Mouse (Mus musculus): ENCODE measurements around the gene Rnf41. TPM values are rescaled to one million over a fixed set of nuclear protein-coding genes. Genes with fewer than 3 reads are reported as not detected.

Gene Rnf41
- polyA plus RNA-seq, 1 experiment, result 37.4 TPM

DNA sequence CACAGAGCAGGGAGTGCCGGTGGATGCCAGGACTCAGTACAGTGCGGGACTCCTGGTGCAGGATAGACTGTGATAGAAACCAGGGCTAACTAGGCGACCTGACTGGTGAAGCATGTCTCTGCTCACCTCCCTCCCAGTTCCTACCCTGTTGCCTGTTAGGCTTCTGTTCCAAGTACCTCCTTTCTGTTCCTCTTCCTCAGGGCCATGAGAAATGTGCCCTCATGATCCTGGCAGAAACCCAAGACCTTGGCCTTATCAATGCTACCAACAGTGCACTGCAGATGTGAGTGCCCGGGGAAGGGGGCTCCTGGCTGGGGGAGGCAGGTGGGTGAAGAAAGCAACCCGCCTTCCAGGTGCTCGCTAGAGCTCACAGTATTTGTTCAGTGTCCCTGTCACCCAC is 21.9 kb upstream of the Rnf41 start:
- Histone ChIP-seq H3K9ac (ENCODE audit: low read depth, poor library complexity, severe bottlenecking) (no peak overlapping the region), H3K36me3 (ENCODE audit: control insufficient read depth, insufficient read depth, low read length, poor library complexity, severe bottlenecking) (peaks cover 52% of the 10 kb centered on the region), H3K9me3 (replicated peaks; ENCODE audit: control insufficient read depth, insufficient read depth, low read length, poor library complexity, severe bottlenecking) (no peaks in the 10 kb centered on the region), H3K4me3 (ENCODE audit: low read depth, low read length) (no peak overlapping the region), H3K27me3 (ENCODE audit: control insufficient read depth, insufficient read depth, low read length, poor library complexity, severe bottlenecking) (no peaks in the 10 kb centered on the region), H3K27ac (ENCODE audit: insufficient read depth, low read length) (no peak overlapping the region), H3K4me1 (ENCODE audit: control insufficient read depth, insufficient read depth, low read length) (no peaks in the 10 kb centered on the region)
- no peak for TF ChIP-seq POLR2A (IDR thresholded peaks at IDR 0.05; ENCODE audit: insufficient read depth, low read length)

GRCm38 (mm10) chr10:128390366-128390765 is 21.1 kb upstream of the Rnf41 start:
- no peak overlapping the region for H3K4me3 ChIP-seq (ENCODE audit: low read depth, low read length)
- TF ChIP-seq EP300 (IDR thresholded peaks at IDR 0.05; ENCODE audit: insufficient read depth, low read depth, low read length) (no peak), POLR2A (IDR thresholded peaks at IDR 0.05; ENCODE audit: insufficient read depth, low read length) (no peak), CTCF (IDR thresholded peaks at IDR 0.05; ENCODE audit: low read depth, low read length) (no peak)
- H3K36me3 ChIP-seq (ENCODE audit: control insufficient read depth, insufficient read depth, low read length, poor library complexity, severe bottlenecking), result peaks cover 48% of the 10 kb centered on the region
- H3K9me3 ChIP-seq (replicated peaks; ENCODE audit: control insufficient read depth, insufficient read depth, low read length, poor library complexity, severe bottlenecking), result no peaks in the 10 kb centered on the region
- no peak overlapping the region for H3K27ac ChIP-seq (ENCODE audit: insufficient read depth, low read length)
- no peaks in the 10 kb centered on the region for H3K27me3 ChIP-seq (ENCODE audit: control insufficient read depth, insufficient read depth, low read length, poor library complexity, severe bottlenecking)
- no peak overlapping the region for H3K9ac ChIP-seq (ENCODE audit: low read depth, poor library complexity, severe bottlenecking)
- no peaks in the 10 kb centered on the region for H3K4me1 ChIP-seq (ENCODE audit: control insufficient read depth, insufficient read depth, low read length)

- no peak for TF ChIP-seq EP300 (IDR thresholded peaks at IDR 0.05; ENCODE audit: insufficient read depth, low read depth, low read length)
- TF ChIP-seq POLR2A (IDR thresholded peaks at IDR 0.05; ENCODE audit: insufficient read depth, low read length), result no peak
- TF ChIP-seq CTCF (IDR thresholded peaks at IDR 0.05; ENCODE audit: low read depth, low read length), result no peak
- H3K27me3 ChIP-seq (ENCODE audit: control insufficient read depth, insufficient read depth, low read length, poor library complexity, severe bottlenecking), result no peaks in the 10 kb centered on the region
- H3K36me3 ChIP-seq (ENCODE audit: control insufficient read depth, insufficient read depth, low read length, poor library complexity, severe bottlenecking), result peaks cover 42% of the 10 kb centered on the region
- H3K9me3 ChIP-seq (replicated peaks; ENCODE audit: control insufficient read depth, insufficient read depth, low read length, poor library complexity, severe bottlenecking), result no peaks in the 10 kb centered on the region
- H3K4me1 ChIP-seq (ENCODE audit: control insufficient read depth, insufficient read depth, low read length), result no peaks in the 10 kb centered on the region
- H3K4me3 ChIP-seq (ENCODE audit: low read depth, low read length), result no peak overlapping the region
- H3K9ac ChIP-seq (ENCODE audit: low read depth, poor library complexity, severe bottlenecking), result no peak overlapping the region
- no peak overlapping the region for H3K27ac ChIP-seq (ENCODE audit: insufficient read depth, low read length)
Measured at GRCm38 (mm10) chr10:128391850-128392249, 19.6 kb upstream of the Rnf41 start.

DNA sequence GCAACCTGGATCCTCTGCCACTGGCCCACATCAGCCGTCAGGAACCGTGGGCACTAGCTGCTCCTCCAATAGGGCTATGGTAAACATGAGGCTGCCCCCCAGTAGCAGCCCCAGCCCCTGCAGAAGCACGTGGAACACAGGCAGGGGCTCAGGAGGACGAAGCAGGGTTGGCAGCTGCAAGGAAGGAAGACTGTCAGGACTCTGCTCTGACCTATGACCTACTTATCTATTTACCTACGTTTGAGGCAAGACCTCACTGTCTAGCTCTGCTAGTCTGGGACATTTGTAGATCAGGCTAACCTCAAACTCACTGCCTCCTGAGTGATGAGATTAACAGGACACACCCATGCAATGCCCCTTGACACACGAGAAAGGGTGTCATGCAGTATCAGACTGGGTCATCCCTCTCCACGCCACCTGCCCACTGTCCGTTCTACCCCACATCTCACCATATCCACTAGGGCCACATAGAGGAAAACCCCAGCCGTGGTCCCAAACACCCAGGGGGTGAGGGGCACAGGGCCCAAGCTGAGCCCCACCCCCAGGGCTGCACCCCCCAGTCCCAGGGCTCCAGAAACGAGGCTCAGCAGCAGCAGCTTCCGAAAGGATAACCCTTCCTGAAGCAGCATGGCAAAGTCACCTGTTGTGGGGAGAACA is 15.3 kb upstream of the Rnf41 start:
- Histone ChIP-seq H3K9me3 (replicated peaks; ENCODE audit: control insufficient read depth, insufficient read depth, low read length, poor library complexity, severe bottlenecking) (no peaks in the 10 kb centered on the region), H3K27me3 (ENCODE audit: control insufficient read depth, insufficient read depth, low read length, poor library complexity, severe bottlenecking) (no peaks in the 10 kb centered on the region), H3K36me3 (ENCODE audit: control insufficient read depth, insufficient read depth, low read length, poor library complexity, severe bottlenecking) (peaks cover 5% of the 10 kb centered on the region), H3K4me3 (ENCODE audit: low read depth, low read length) (no peak overlapping the region), H3K27ac (ENCODE audit: insufficient read depth, low read length) (no peak overlapping the region), H3K4me1 (ENCODE audit: control insufficient read depth, insufficient read depth, low read length) (no peaks in the 10 kb centered on the region), H3K9ac (ENCODE audit: low read depth, poor library complexity, severe bottlenecking) (no peak overlapping the region)
- TF ChIP-seq CTCF (IDR thresholded peaks at IDR 0.05; ENCODE audit: low read depth, low read length) (no peak), POLR2A (IDR thresholded peaks at IDR 0.05; ENCODE audit: insufficient read depth, low read length) (no peak), EP300 (IDR thresholded peaks at IDR 0.05; ENCODE audit: insufficient read depth, low read depth, low read length) (no peak)

- 0 out of 2 replicates have a peak, but pooled peaks cover 3% of the 10 kb centered on the region for H3K36me3 ChIP-seq (ENCODE audit: control insufficient read depth, insufficient read depth, low read length, poor library complexity, severe bottlenecking)
- no peak overlapping the region for H3K27ac ChIP-seq (ENCODE audit: insufficient read depth, low read length)
- no peak overlapping the region for H3K9ac ChIP-seq (ENCODE audit: low read depth, poor library complexity, severe bottlenecking)
- H3K27me3 ChIP-seq (ENCODE audit: control insufficient read depth, insufficient read depth, low read length, poor library complexity, severe bottlenecking), result no peaks in the 10 kb centered on the region
- H3K4me1 ChIP-seq (ENCODE audit: control insufficient read depth, insufficient read depth, low read length), result no peaks in the 10 kb centered on the region
- H3K9me3 ChIP-seq (replicated peaks; ENCODE audit: control insufficient read depth, insufficient read depth, low read length, poor library complexity, severe bottlenecking), result no peaks in the 10 kb centered on the region
- no peak overlapping the region for H3K4me3 ChIP-seq (ENCODE audit: low read depth, low read length)
- no peak for TF ChIP-seq POLR2A (IDR thresholded peaks at IDR 0.05; ENCODE audit: insufficient read depth, low read length)
- no peak for TF ChIP-seq EP300 (IDR thresholded peaks at IDR 0.05; ENCODE audit: insufficient read depth, low read depth, low read length)
- TF ChIP-seq CTCF (IDR thresholded peaks at IDR 0.05; ENCODE audit: low read depth, low read length), result no peak
Measured at GRCm38 (mm10) chr10:128396716-128397264, 14.7 kb upstream of the Rnf41 start.

DNA sequence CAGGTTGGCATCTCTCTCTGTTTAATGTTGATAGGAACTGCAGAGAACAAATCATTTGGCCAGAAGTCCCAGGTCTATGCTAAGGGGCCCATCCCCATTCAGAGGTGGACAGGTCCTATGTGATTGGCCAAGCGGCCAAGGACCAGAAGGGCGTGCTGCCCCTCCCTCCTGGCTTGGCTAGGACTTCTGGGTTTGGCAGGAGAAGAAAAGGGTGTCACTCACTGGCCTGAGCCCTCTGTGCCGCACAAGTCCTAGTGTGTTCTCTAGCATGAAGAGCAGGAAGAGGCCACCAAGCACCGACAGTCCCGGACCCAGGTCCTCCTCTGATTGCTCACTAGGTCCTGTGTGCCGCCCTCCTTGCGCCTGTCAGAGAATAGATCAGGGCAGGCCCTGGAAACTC is 14.0 kb upstream of the Rnf41 start:
- Histone ChIP-seq H3K27ac (ENCODE audit: insufficient read depth, low read length) (no peak overlapping the region), H3K4me1 (ENCODE audit: control insufficient read depth, insufficient read depth, low read length) (no peaks in the 10 kb centered on the region), H3K9ac (ENCODE audit: low read depth, poor library complexity, severe bottlenecking) (no peak overlapping the region), H3K36me3 (ENCODE audit: control insufficient read depth, insufficient read depth, low read length, poor library complexity, severe bottlenecking) (0 out of 2 replicates have a peak, but pooled peaks cover 3% of the 10 kb centered on the region), H3K4me3 (ENCODE audit: low read depth, low read length) (no peak overlapping the region), H3K27me3 (ENCODE audit: control insufficient read depth, insufficient read depth, low read length, poor library complexity, severe bottlenecking) (no peaks in the 10 kb centered on the region), H3K9me3 (replicated peaks; ENCODE audit: control insufficient read depth, insufficient read depth, low read length, poor library complexity, severe bottlenecking) (no peaks in the 10 kb centered on the region)
- no peak for TF ChIP-seq CTCF (IDR thresholded peaks at IDR 0.05; ENCODE audit: low read depth, low read length)
- TF ChIP-seq EP300 (IDR thresholded peaks at IDR 0.05; ENCODE audit: insufficient read depth, low read depth, low read length), result no peak
- TF ChIP-seq POLR2A (IDR thresholded peaks at IDR 0.05; ENCODE audit: insufficient read depth, low read length), result no peak

All from ES-Bruce4 (cell line).